Mouse (Mus musculus): Measurements from ENCODE around the gene C2cd4c.

The C2cd4c gene

DNA sequence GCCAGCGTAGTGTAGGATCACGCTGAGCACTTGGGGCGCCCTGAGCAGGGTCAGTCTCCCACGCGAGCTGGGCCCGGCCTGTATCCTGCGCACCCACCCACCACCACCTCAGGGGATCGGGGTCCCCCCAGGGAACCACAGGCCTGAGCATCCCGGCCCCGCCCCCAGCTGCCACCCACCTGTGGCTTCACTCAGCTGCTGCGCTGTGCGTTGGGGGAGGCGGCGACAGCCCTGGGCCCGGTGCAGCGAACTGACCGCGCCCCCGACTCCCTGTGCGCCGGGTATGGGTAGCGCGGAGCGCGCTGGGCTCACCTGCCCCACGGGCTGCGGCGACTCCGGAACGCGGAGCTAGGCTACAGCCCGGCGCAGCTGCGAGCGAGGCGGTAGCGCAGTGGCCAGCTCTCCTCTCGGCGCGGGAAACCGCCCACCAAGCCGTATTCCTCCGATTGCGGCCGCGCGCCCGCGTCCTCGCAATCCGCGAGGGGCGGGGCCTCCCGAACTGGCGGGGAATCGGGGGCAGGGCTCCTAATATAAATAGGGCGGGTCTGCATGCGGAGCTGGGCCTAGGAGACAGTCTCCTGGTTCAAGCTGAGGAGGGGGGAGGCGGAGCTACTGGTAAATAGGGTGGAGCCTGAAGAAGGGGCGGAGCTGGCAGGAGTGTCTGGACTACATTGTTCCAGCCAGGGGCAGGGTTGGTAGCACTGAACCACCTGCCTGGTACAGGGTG, at the start of gene C2cd4c:
Gene C2cd4c, minus strand, starts transcription at position 448 of the 727 bp plus-strand sequence.
- no peak for DNase-seq (ENCODE audit: low read depth, low spot score)

DNA sequence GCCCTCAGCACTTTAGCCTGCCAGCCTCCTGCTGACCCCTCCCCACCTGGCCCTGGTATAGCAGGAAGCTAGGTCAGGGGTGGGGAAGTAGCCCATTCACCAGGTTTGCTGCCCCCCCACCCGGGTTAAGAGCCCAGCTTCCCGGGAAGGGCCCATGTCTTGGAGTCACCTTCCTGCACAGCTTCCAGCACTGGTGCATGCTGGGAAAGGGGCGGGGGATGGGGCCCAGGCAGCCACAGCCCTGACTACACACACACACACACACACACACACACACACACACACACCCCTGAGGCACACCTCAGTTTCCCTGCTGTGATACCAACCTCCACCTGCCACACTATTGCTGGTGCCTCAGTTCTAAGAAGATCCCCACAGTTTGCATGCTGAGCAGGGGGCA, 48.0 kb upstream of the C2cd4c start:
- DNase-seq (ENCODE audit: low read depth, low spot score), result no peak

DNA sequence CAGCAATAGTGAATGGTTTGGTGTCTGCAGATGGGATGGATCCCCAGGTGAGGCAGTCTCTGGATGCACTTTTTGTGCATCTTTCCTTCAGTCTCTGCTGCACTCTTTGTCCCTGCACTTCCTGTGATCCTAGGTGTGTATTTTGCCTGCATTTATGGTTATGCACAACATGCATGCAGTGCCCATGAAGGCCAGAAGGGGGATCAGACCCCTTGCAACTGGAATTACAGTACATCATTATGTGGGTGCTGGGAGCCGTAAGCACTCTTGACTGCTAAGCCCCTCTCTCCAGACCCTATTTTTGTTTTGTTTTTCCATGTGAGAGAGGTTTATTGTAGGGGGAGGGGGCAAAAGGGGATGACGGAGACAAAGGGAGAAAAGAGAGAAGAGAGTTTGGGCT, 46.5 kb upstream of the C2cd4c start:
- DNase-seq (ENCODE audit: low read depth, low spot score), result no peak

DNA sequence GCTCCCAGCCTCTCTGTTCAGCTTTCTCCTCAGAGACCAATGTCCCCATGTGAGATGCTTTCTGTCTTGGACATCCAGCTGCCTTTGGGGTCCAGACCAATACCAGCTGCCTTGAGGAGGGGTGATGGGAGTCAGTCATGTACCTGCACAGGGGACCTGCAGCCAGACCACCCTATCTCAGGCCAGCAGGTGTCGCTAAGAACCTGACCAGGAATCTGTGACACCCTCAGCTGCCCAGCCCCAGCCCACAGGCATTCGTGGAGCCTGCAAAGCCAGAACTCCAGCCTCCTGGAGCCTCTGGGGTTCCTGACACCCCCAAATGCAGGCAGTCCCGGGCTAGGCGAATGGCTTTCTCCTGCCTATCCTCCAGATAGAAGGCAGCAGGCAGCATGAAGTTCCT, 45.0 kb upstream of the C2cd4c start:
- DNase-seq (ENCODE audit: low read depth, low spot score), result no peak

DNA sequence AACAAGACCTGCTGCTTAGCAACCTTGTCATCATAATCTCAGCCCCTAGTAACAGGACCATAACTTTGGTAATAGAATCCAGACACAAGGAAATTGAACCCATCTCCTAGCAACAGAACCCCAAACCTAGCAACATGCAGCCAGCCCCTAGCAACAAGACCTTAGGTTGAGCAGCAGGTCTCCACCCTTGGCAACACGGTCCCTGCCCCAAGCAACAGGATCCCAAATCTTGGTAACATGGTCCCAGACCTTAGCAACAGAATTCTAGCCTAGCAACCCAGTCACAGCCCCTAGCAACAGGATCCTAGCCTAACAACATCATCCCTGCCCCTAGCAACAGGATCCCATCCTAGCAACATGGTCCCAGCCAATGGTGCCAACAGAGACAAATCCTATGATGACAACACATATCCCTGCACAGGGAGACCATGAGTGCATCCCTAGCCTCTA, 41.1 kb upstream of the C2cd4c start:
- DNase-seq (ENCODE audit: low read depth, low spot score), result no peak

GRCm38 (mm10) chr10:79652789-79653188, 39.0 kb upstream of the C2cd4c start:
- no peak for DNase-seq (ENCODE audit: low read depth, low spot score)

GRCm38 (mm10) chr10:79649070-79649751, 35.4 kb upstream of the C2cd4c start:
- peak; percentile 50 for DNase-seq (ENCODE audit: low read depth, low spot score)

DNA sequence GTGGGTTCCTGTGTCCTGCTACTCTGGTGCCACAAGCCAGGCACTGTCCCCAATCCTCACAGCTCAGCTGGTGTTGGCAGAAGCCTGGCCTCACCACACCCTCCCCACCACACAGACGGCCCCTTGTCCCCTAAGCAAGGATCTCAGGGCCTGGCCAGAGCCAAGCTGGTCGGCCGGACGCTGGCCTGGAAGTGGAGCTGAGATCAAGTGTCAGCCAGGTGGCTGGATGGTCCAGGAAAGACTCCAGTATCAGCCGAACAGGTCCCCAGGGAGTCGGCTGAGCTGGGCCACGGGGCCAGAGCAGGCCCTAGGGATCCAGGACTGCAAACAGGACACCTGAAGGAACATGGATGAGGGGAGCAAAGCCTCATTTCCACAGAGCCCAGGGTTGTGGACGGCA, 31.9 kb upstream of the C2cd4c start, which contains the start of gene Odf3l2:
Gene Odf3l2, minus strand, starts transcription at position 28 of the 400 bp plus-strand sequence.
- DNase-seq (ENCODE audit: low read depth, low spot score), result no peak

GRCm38 (mm10) chr10:79638486-79639204, 24.8 kb upstream of the C2cd4c start:
- DNase-seq (ENCODE audit: low read depth, low spot score), result no peak

- peak; percentile 22 for DNase-seq (ENCODE audit: low read depth, low spot score)
These were observed 23.6 kb upstream of the C2cd4c start, which contains the start of gene Shc2 for GRCm38 (mm10) chr10:79637128-79638110. Shc2 (minus strand) TSS chr10:79637918.

- DNase-seq (ENCODE audit: low read depth, low spot score), result no peak
These were observed 22.5 kb upstream of the C2cd4c start for GRCm38 (mm10) chr10:79636287-79636686.

GRCm38 (mm10) chr10:79633006-79633777, 19.4 kb upstream of the C2cd4c start:
- no peak for DNase-seq (ENCODE audit: low read depth, low spot score)

GRCm38 (mm10) chr10:79631432-79631831, 17.6 kb upstream of the C2cd4c start:
- no peak for DNase-seq (ENCODE audit: low read depth, low spot score)

DNA sequence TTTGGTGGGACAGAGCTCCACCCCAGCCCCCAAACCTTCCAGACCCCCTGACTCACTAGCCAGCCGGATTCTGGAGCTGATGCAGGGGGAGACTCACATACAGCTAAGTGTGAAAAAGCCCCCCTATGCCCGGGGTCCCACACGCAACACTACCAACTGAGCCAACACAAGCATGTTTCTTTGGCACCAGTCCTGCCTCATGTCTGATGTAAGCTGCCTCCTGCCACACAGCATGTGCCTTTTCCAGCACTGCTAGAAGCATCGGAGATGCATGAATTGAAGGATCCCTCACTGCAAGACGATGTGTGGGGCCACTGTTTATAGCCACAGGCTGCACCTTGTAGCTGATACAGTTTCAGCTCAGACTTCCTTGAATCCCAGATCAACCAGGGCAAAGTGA, 14.6 kb upstream of the C2cd4c start:
- DNase-seq (ENCODE audit: low read depth, low spot score), result no peak

GRCm38 (mm10) chr10:79626156-79626555, 12.3 kb upstream of the C2cd4c start:
- no peak for DNase-seq (ENCODE audit: low read depth, low spot score)

GRCm38 (mm10) chr10:79625398-79625797, 11.6 kb upstream of the C2cd4c start:
- no peak for DNase-seq (ENCODE audit: low read depth, low spot score)

GRCm38 (mm10) chr10:79623950-79624349, 10.1 kb upstream of the C2cd4c start:
- DNase-seq (ENCODE audit: low read depth, low spot score), result no peak

DNA sequence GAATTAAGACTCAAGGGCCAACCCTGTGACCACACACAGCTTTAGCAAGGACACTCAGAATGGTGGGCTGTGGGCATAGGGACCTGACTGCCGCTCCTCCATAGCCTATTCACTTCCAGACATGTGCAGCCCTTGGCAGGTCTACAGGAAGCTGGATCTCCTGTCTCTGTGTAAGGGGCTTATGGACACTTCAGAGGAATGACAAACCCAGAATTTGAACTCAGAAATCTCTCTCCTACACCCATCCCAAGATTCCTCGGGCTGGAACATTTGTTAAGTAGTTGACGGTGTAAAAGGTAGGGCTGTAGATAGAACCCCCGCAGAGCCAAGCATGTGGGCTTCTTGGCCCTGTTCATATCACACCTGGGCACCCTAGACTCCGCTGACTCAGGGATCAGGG, 2.6 kb upstream of the C2cd4c start:
- DNase-seq (ENCODE audit: low read depth, low spot score), result no peak

DNA sequence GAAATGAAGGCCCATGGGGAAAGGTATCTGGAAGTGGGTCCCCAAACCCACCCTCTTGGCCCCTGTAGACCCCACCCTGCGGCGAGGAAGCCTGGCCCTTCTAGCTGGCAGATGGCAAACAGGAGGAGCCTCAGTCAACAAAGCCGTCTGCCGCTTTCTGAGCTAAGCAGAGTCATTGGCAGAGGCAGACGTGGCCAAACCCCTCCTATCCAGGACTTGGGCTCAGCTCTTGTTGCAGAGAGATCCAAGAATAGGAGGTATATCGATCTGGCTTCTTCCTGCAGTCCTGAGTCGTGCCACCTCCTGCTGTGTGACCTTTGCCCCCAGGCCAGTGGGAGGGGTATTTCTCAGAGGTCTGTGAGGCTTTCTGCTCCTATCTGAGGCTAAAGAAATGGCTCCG, 2.0 kb upstream of the C2cd4c start:
- DNase-seq (ENCODE audit: low read depth, low spot score), result no peak

- no peak for DNase-seq (ENCODE audit: low read depth, low spot score)
These were observed 449 bp upstream of the C2cd4c start for GRCm38 (mm10) chr10:79614305-79614643.

All from retina, adult 2 months (tissue).